Mouse (Mus musculus): ENCODE results near the gene Amdhd1.

Amdhd1 gene

GRCm38 (mm10) chr10:93538818-93539217 lies 1.0 kb downstream of the Amdhd1 start:
- no peak for DNase-seq

- DNase-seq, result no peak
Observed at GRCm38 (mm10) chr10:93538287-93538686, 1.5 kb downstream of the Amdhd1 start.

- DNase-seq, result no peak
Observed at GRCm38 (mm10) chr10:93525329-93525728, 14.5 kb downstream of the Amdhd1 start.

- DNase-seq, result no peak
Observed at GRCm38 (mm10) chr10:93520994-93521393, 18.8 kb downstream of the Amdhd1 start.

- no peak for DNase-seq
Observed at GRCm38 (mm10) chr10:93519756-93520155, 20.1 kb downstream of the Amdhd1 start.

GRCm38 (mm10) chr10:93519159-93519558 lies 20.7 kb downstream of the Amdhd1 start:
- no peak for DNase-seq

GRCm38 (mm10) chr10:93518620-93519019 lies 21.2 kb downstream of the Amdhd1 start:
- DNase-seq, result no peak

GRCm38 (mm10) chr10:93518186-93518585 lies 21.6 kb downstream of the Amdhd1 start:
- no peak for DNase-seq

GRCm38 (mm10) chr10:93517754-93518153 lies 22.1 kb downstream of the Amdhd1 start:
- DNase-seq, result no peak

GRCm38 (mm10) chr10:93515927-93516326 lies 23.9 kb downstream of the Amdhd1 start:
- no peak for DNase-seq

GRCm38 (mm10) chr10:93515419-93515818 lies 24.4 kb downstream of the Amdhd1 start:
- DNase-seq, result no peak

- no peak for DNase-seq
Observed at GRCm38 (mm10) chr10:93509532-93510153, 30.2 kb downstream of the Amdhd1 start.

- no peak for DNase-seq
Observed at GRCm38 (mm10) chr10:93508383-93508970, 31.4 kb downstream of the Amdhd1 start.

GRCm38 (mm10) chr10:93501346-93501745 lies 38.5 kb downstream of the Amdhd1 start:
- DNase-seq, result no peak

- DNase-seq, result no peak
Observed at GRCm38 (mm10) chr10:93500864-93501263, 39.0 kb downstream of the Amdhd1 start.

- no peak for DNase-seq
Observed at GRCm38 (mm10) chr10:93490451-93490850, 49.4 kb downstream of the Amdhd1 start.

- DNase-seq, result no peak
Observed at GRCm38 (mm10) chr10:93488828-93489226, 51.0 kb downstream of the Amdhd1 start.

GRCm38 (mm10) chr10:93488066-93488827 lies 51.6 kb downstream of the Amdhd1 start, which contains the start of gene Hal:
Hal (plus strand) TSS chr10:93488768.
- no peak for DNase-seq

GRCm38 (mm10) chr10:93486622-93487021 lies 53.2 kb downstream of the Amdhd1 start:
- DNase-seq, result peak; percentile 28

GRCm38 (mm10) chr10:93485055-93485691 lies 54.7 kb downstream of the Amdhd1 start:
- DNase-seq, result no peak

- DNase-seq, result no peak
Observed at GRCm38 (mm10) chr10:93484511-93484910, 55.3 kb downstream of the Amdhd1 start.

All from layer of hippocampus, adult 9-11 months (tissue).